Mouse (Mus musculus) left cerebral cortex, postnatal 36 days (tissue): Measurements from ENCODE around the gene Ick. TPM values are rescaled to one million over a fixed set of nuclear protein-coding genes. Genes with fewer than 3 reads are reported as not detected.

Experiments
- total RNA-seq, 2 experiments: library from RNA; stranded (reverse); gene quantifications; 2 replicates each; pipeline ENCODE4 v1.2.3; 2021

The Ick gene
- total RNA-seq, 2 experiments from 2014 or later, result 19.3 to 20.6 TPM

Other genes with a start within 250 kb of the Ick start
- gene Elovl5, start 191.8 kb upstream of the Ick start, total RNA-seq, result 10 to 100 TPM; 62.2 to 68.7 TPM
- not detected for gene Gcm1, start 57.3 kb upstream of the Ick start, total RNA-seq
- gene Fbxo9, start 127 bp upstream of the Ick start, total RNA-seq, result 100 to 1,000 TPM; 124 to 126 TPM
- gene Gsta4, start 73.6 kb downstream of the Ick start, total RNA-seq, result 10 to 100 TPM; 32.4 to 35.9 TPM
- gene Gsta1, start 121.5 kb downstream of the Ick start, total RNA-seq, result not detected
- not detected for gene Gm3776, start 147.9 kb downstream of the Ick start, total RNA-seq
- gene Gm10639, start 180.7 kb downstream of the Ick start, total RNA-seq, result not detected
- gene Omt2a, start 205.6 kb downstream of the Ick start, total RNA-seq, result not detected
- gene Omt2b, start 218.4 kb downstream of the Ick start, total RNA-seq, result not detected
- not detected for gene Gsta2, start 246.6 kb downstream of the Ick start, total RNA-seq